Mouse (Mus musculus) embryonic stem cell, embryonic (primary cell): ENCODE data around the gene Gm26727.
"Not testable (repeated sequence)": the region's sequence is repeated elsewhere in the genome, so short reads cannot be mapped to it uniquely, and the experiment has no call there.

ENCODE experiments used
- CTCF ChIA-PET, 4 experiments: fragments of 300-600 bp in 2 of 4; fragments of 350-600 bp in 2 of 4; sonication (Branson Sonifier 250); formaldehyde crosslinking; loops; one replicate each; lab custom pipeline; 2022; ENCODE audit warnings: inconsistent platforms in 2 of 4; lab: Charles Lee
- POLR2A ChIA-PET, 4 experiments: fragments of 300-600 bp in 2 of 4; fragments of 350-600 bp in 2 of 4; sonication (Branson Sonifier 250); formaldehyde crosslinking; loops; one replicate each; lab custom pipeline; 2022; ENCODE audit warnings: antibody characterized with exemption in 4 of 4, inconsistent platforms in 1 of 4; lab: Charles Lee

The Gm26727 gene

DNA sequence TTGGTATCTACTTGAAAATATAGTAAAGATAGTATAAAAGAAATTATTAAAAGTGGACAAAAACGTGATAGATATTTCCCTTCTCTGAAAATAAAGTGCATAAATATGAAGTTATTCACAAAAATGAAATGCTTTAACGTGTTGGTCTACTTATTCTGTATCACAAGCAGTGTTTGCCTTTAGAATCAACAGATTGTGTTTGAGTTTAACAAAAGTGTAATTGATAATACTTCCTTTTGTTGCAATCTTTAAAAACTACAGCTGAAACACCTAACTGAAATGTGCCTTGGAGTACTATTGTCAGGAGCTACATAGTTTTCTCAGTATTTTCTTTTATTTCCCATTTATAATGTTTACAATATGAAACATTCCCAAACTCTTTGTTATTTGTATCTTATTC, at the start of gene Gm26727:
Gm26727 (minus strand) TSS at position 101 of the 400 bp plus-strand sequence.
- POLR2A ChIA-PET: no interaction called here
- CTCF ChIA-PET: interaction anchor here in 1 of 4 experiments (1.4 kb wide), 1 partner anchor 44 kb away, joined by 4 read pairs; no protein-coding TSS in a partner anchor

DNA sequence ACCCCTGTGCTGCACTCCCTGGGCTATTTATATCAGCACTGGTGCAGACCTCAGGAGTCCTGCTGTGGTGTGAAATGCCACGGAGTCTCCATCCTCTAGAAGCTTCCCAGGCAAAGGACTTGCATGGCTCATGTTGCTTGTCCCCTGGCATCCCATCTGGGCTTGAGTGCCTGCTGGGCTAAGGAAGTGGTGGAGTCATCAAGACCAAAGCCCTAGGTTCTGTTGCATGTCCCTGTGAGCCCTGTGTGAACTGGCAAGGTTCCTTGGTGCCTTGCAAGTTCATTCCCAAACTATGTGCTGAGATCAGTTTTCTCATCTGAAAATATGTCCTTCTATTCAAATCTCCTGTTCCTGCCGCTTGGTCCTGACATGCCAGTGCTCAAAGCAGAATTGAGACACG, 48.1 kb upstream of the Gm26727 start:
- ChIA-PET POLR2A (no interaction called here), CTCF (no interaction called here)

DNA sequence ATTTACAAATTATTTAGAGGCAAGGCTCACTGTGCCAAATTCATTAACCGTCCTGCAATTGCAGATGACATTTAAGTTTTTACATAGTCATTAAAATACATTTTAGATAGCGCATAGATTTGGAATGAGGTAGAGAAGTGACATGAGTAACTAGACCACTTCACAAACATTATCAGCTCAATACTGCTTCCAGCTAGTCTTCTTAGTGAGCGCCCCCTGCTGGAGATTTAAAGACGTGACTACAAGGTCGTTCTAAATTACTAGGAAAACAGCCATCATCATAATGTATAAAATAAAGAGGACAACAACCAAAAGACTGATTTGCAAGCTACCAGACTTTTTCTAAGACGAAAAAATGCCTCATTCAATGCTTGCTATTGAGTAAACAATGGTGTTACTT, 44.8 kb upstream of the Gm26727 start:
- POLR2A ChIA-PET: no interaction called here
- CTCF ChIA-PET: interaction anchor here (0.5 to 1.6 kb wide), 12 partner anchors 9 to 1619 kb away, joined by 3 to 6 read pairs (median 4); partner anchors contain the start of gene Gm26727 (in 1 of the 4)

DNA sequence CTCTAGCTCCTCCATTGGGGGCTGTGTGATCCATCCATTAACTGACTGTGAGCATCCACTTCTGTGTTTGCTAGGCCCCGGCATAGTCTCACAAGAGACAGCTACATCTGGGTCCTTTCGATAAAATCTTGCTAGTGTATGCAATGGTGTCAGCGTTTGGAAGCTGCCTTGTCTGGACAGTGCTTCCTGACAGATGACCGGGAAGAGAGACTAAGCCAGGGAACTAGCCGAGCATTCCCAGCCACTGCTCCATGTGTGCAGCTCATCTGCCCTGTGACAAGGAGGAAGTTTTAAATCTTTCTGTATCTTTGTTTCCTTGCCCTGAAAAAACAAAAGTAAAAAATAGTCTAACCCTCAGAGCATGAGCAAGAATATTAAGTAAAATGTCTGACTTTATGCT, 37.0 kb upstream of the Gm26727 start:
- POLR2A ChIA-PET, CTCF ChIA-PET: not testable (repeated sequence)

DNA sequence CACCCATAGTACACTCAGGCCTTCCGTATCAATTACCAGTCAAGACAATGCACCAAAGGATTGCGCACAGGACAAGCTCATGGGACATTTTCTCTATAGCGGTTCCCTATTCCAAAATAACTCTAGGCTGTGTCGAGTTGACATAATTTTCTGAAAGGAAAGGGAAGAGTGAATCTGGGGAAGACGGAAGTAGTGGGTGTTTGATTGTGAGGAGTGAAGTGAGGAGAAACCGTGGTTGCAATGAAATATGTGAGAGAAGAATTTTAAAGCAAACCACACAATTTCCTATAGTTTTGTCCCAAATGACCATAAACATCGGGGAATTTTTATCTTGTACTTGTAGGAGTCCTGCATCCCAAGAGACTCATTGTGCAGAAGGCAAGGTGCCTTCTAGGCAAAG, 34.1 kb upstream of the Gm26727 start:
- ChIA-PET CTCF (no interaction called here), POLR2A (no interaction called here)

DNA sequence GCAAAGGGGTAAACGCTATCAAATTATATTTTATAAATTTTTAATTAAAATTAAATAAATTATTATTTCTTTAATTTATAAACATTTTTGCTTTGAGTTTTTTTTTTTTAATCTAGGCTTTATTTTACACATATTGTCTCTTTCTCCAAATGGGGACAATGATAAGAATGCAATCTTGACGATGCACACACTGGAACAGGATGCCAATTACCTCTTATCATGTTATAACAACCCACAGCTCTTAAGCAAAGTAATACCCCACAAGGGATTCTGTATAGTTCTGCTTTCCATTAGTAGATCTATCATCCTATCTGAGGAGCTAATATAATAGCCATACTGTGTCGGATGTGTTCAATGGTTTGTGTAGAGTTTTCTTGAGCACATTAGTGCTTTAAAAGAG, 27.9 kb upstream of the Gm26727 start:
- CTCF ChIA-PET: no interaction called here
- POLR2A ChIA-PET: no interaction called here

DNA sequence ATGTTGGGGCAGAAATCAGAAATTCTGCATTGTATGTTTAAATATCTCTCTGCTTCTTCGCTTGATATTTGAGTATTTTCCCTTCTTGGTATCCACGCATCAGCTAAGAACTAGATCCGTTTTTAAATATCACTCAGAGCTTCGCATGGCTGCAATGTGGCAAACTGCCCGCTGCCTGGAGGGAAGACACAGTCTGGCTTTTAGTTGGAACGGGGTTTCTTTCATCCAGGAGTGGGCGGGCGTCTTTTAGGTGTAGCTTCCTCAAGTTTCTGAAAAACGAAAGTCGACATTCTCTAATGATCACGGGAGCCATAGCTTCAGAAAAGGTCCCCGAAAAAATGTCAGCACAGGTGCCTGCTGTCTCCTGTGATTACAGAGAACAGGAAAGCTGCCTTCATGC, 14.2 kb upstream of the Gm26727 start:
- POLR2A ChIA-PET: no interaction called here
- CTCF ChIA-PET: no interaction called here

DNA sequence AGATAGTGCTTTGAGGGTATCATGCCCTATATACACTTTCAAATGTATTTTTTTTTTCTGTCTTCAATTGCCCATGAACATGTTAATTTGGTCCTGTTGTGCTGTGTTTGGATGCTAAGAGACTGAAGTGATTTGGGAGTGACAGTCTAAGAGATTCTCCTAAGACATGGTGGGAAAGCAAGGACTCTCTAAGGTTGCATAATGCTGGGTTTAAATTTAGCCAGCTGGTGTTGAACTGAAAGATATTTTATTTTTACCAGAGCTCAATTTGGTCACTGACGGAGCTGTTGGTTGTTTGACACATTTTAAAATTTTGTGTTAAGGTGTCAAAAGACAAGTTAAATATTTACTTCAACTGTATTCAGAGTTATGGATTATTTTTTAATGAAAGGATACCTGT, 13.8 kb upstream of the Gm26727 start:
- ChIA-PET POLR2A (no interaction called here), CTCF (no interaction called here)

DNA sequence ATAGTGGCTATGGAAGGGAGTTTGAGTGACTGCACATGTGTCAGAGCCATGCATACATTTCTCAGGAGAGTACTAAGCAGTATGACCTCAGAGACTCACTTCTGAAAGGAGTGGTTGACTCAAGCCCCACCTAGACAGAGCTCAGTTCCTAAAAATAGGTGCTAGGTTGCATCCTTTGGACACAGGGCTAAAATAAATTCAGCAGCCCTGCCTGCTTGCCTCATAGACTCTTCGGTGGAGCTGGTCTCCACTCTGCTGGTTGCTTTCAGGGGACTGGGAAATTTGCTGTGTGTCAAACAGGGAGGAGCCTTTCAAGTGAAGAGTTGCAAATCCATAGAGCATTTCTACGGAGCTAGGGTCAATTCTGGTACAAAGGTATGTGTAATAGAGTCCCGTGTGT, 12.8 kb upstream of the Gm26727 start, which contains the start of gene Xirp2:
Xirp2 (plus strand) TSS at position 223 of the 400 bp plus-strand sequence.
- CTCF ChIA-PET: no interaction called here
- POLR2A ChIA-PET: no interaction called here

DNA sequence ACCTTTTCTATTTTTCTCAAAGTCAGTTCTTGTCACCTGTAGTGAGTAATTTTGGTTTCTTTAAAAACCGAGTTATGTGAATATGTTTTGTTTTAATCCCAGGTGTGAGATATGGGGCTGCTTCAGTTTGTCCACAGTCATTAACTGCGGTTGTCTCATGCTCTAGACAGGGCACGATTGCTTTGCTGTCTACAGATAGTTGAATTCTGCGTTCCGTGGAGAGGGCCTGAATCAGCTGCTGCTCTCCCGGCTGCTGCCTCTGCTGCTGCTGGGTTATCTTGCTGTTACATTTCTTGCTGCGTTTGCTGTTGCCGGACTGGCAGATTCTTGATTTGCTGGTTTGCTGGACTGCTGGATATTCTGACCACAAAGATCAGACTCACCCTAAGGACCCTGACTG, 5.3 kb upstream of the Gm26727 start:
- ChIA-PET POLR2A (no interaction called here), CTCF (no interaction called here)

DNA sequence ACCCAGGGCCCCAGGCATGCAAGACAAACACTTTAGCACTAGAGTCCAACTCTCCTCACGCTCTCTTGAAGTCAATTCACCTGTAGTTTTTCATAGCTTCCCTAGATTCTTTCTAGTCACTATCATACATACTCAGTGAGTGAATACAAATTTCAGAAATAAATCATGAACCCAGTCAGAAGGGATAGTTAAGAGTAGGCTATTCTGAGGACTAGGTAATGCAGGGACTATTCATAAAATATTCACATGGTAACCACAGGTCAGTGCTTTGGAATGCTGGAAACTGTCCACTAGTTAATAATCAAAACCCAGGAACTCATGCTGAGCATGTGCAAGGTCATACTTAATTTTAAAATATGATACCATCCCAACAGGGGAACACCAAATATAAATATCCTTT, 10.2 kb downstream of the Gm26727 start:
- POLR2A ChIA-PET: no interaction called here

DNA sequence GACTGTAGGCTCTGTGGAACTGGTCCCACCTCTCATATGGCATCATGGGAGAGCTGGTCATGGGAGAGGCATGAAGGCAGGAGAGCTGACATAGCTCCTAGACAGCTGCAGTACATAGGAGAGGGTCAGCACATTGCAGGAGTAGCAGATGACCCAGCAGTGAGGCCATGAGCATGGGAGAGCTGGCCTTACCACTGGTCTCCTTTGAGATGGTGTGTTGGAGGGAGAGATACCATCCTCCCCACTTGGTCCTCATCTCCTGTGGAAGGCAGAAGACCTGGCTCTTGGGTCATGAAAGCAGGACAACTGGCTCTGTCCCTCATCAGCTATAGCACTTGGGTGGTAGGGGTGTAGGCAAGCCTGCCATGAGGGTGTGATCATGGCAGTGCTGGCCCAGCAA, 12.1 kb downstream of the Gm26727 start:
- ChIA-PET POLR2A (no interaction called here), CTCF (no interaction called here)

More for the DNA sequence above, 10.2 kb downstream of the Gm26727 start:
- CTCF ChIA-PET: no interaction called here

DNA sequence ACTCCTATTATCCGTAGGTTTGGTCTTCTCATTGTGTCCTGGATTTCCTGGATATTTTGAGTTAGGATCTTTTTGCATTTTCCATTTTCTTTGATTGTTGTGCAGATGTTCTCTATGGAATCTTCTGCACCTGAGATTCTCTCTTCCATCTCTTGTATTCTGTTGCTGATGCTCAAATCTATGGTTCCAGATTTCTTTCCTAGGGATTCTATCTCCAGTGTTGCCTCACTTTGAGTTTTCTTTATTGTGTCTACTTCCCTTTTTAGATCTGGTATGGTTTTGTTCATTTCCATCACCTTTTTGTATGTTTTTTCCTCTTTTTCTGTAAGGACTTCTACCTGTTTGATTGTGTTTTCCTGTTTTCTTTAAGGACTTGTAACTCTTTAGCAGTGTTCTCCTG, 19.6 kb downstream of the Gm26727 start, which contains the start of gene Gm21830:
Gm21830 (plus strand) TSS at position 301 of the 400 bp plus-strand sequence.
- POLR2A ChIA-PET, CTCF ChIA-PET: not testable (repeated sequence)
